In the genomic region with DNA sequence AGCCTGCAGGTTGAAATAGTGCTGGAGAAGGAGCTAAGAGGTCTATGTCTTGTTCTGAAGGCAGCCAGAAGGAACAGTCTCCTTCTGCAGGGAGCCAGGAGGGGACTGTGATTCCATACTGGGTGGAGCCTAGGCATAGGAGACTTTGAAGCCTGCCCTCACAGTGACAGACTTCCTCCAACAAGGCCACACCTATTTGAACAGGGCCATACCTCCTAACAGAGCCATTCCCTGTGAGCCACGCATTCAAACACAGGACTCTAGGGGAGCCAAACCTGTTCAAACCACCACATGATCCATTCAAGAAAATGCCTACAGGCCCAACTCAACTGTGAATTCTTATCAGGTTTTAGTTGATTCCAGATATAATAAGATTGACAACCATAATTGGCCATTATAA, we compare ENCODE assay signal across 28 mouse cellular contexts.
"Had no signal": no experiment of that assay in that cellular context is flagged by ENCODE, and none has a peak within 500 bp of the region (broad histone marks: within the 10 kb centered on the region; RNA-seq: fewer than 3 reads in every experiment).

No protein-coding gene starts in this region.

- H3K27ac ChIP-seq: gastrocnemius, adult 2 months; heart, adult 2 months; heart, embryonic 13.5 days; heart, embryonic 15.5 days; hindbrain, embryonic 10.5 days; hindbrain, embryonic 13.5 days; hindbrain, embryonic 15.5 days; kidney, embryonic 15.5 days; kidney, postnatal 0 days; layer of hippocampus, adult 2 months; left cerebral cortex, adult 2 months; limb, embryonic 10.5 days; limb, embryonic 12.5 days; liver, embryonic 13.5 days; liver, embryonic 15.5 days had no signal

- H3K4me1 ChIP-seq: heart, embryonic 13.5 days; heart, embryonic 15.5 days; kidney, embryonic 15.5 days; limb, embryonic 10.5 days; limb, embryonic 12.5 days; liver, embryonic 13.5 days; liver, embryonic 15.5 days had no signal

- H3K9me3 ChIP-seq: liver, embryonic 13.5 days; liver, embryonic 15.5 days had no signal

- ATAC-seq: inflammation-experienced regulatory T-cells, adult 6 months had no signal

- H3K36me3 ChIP-seq: heart, embryonic 13.5 days; heart, embryonic 15.5 days; hindbrain, embryonic 10.5 days; kidney, embryonic 15.5 days; limb, embryonic 10.5 days; limb, embryonic 12.5 days; liver, embryonic 13.5 days; liver, embryonic 15.5 days had no signal

- DNase-seq: gastrocnemius, adult 2 months; gastrocnemius, postnatal 10 days; gastrocnemius, postnatal 25 days; heart, adult 2 months; heart, postnatal 14 days; heart, postnatal 36 days; kidney, adult 11 months; kidney, adult 2 months; kidney, adult 9 months; kidney, postnatal 14 days; kidney, postnatal 36 days; liver; liver, embryonic 13.5 days had no signal

- H3K27me3 ChIP-seq: heart, embryonic 13.5 days; heart, embryonic 15.5 days; hindbrain, embryonic 13.5 days; hindbrain, embryonic 15.5 days; kidney, embryonic 15.5 days; limb, embryonic 12.5 days; liver, embryonic 13.5 days; liver, embryonic 15.5 days had no signal

- H3K4me2 ChIP-seq: heart, embryonic 11.5 days; heart, embryonic 13.5 days; heart, embryonic 15.5 days; hindbrain, embryonic 13.5 days; hindbrain, embryonic 15.5 days; kidney, embryonic 15.5 days; limb, embryonic 12.5 days; liver, embryonic 11.5 days; liver, embryonic 13.5 days; liver, embryonic 15.5 days had no signal

- H3K4me3 ChIP-seq: gastrocnemius, adult 2 months; heart, adult 2 months; heart, embryonic 13.5 days; heart, embryonic 15.5 days; hindbrain, embryonic 10.5 days; hindbrain, embryonic 13.5 days; hindbrain, embryonic 15.5 days; kidney, embryonic 15.5 days; layer of hippocampus, adult 2 months; left cerebral cortex, adult 2 months; limb, embryonic 10.5 days; limb, embryonic 12.5 days; liver, embryonic 13.5 days; liver, embryonic 15.5 days had no signal

- H3K9ac ChIP-seq: heart, embryonic 13.5 days; heart, embryonic 15.5 days; hindbrain, embryonic 13.5 days; hindbrain, embryonic 15.5 days; kidney, embryonic 15.5 days; limb, embryonic 12.5 days; liver, embryonic 13.5 days; liver, embryonic 15.5 days had no signal
